Mouse (Mus musculus): ENCODE measurements around the gene Slc25a44. TPM values are rescaled to one million over a fixed set of nuclear protein-coding genes. Genes with fewer than 3 reads are reported as not detected.
A peak's percentile ranks its signal among the peaks of the same experiment; 100 is the strongest.

The Slc25a44 gene
- polyA plus RNA-seq, 1 experiment = 44.8 TPM

GRCm38 (mm10) chr3:88455588-88456264 lies 30.8 kb upstream of the Slc25a44 start:
- WGBS = 25% methylated on average over 18 of the region's 18 CpGs
- H3K36me3 ChIP-seq (ENCODE audit: control insufficient read depth, insufficient read depth, low read length) = peaks cover 32% of the 10 kb centered on the region
- peak overlapping the region; percentile 98 for H3K27ac ChIP-seq (ENCODE audit: insufficient read depth, low read depth, low read length)
- peaks cover 38% of the 10 kb centered on the region for H3K4me1 ChIP-seq (ENCODE audit: control insufficient read depth, insufficient read depth, insufficient read length, low read length)
- TF ChIP-seq POLR2A (IDR thresholded peaks at IDR 0.05; ENCODE audit: low read depth, low read length) (peak; percentile 24; the same call in 1 of the 2 replicates), CTCF (IDR thresholded peaks at IDR 0.05; ENCODE audit: extremely low read depth, insufficient read length, insufficient replicate concordance, low read depth, low read length) (no peak)
- peak overlapping the region; percentile 73 for H3K4me3 ChIP-seq (ENCODE audit: low read depth, low read length)
- H3K27me3 ChIP-seq (ENCODE audit: control insufficient read depth, insufficient read depth, low read length) = no peaks in the 10 kb centered on the region

- H3K27ac ChIP-seq (ENCODE audit: insufficient read depth, low read depth, low read length) = peak overlapping the region; percentile 98
- TF ChIP-seq CTCF (IDR thresholded peaks at IDR 0.05; ENCODE audit: extremely low read depth, insufficient read length, insufficient replicate concordance, low read depth, low read length) = no peak
- TF ChIP-seq POLR2A (IDR thresholded peaks at IDR 0.05; ENCODE audit: low read depth, low read length) = no peak
- WGBS = 23% methylated on average over 9 of the region's 9 CpGs
These were observed 30.0 kb upstream of the Slc25a44 start for GRCm38 (mm10) chr3:88454762-88455587.

GRCm38 (mm10) chr3:88453986-88454385 lies 29.0 kb upstream of the Slc25a44 start:
- WGBS = 70% methylated on average over 8 of the region's 8 CpGs
- Histone ChIP-seq H3K36me3 (ENCODE audit: control insufficient read depth, insufficient read depth, low read length) (peaks cover 47% of the 10 kb centered on the region), H3K27ac (ENCODE audit: insufficient read depth, low read depth, low read length) (0 out of 2 replicates have a peak overlapping the region, but pooled peaks have one; percentile 98), H3K4me3 (ENCODE audit: low read depth, low read length) (peak overlapping the region; percentile 73), H3K4me1 (ENCODE audit: control insufficient read depth, insufficient read depth, insufficient read length, low read length) (peaks cover 45% of the 10 kb centered on the region), H3K27me3 (ENCODE audit: control insufficient read depth, insufficient read depth, low read length) (no peaks in the 10 kb centered on the region)
- TF ChIP-seq CTCF (IDR thresholded peaks at IDR 0.05; ENCODE audit: extremely low read depth, insufficient read length, insufficient replicate concordance, low read depth, low read length) = no peak
- TF ChIP-seq POLR2A (IDR thresholded peaks at IDR 0.05; ENCODE audit: low read depth, low read length) = no peak

More at GRCm38 (mm10) chr3:88454762-88455587, 30.0 kb upstream of the Slc25a44 start:
- peak overlapping the region; percentile 73 for H3K4me3 ChIP-seq (ENCODE audit: low read depth, low read length)
- peaks cover 39% of the 10 kb centered on the region for H3K4me1 ChIP-seq (ENCODE audit: control insufficient read depth, insufficient read depth, insufficient read length, low read length)
- peaks cover 39% of the 10 kb centered on the region for H3K36me3 ChIP-seq (ENCODE audit: control insufficient read depth, insufficient read depth, low read length)
- no peaks in the 10 kb centered on the region for H3K27me3 ChIP-seq (ENCODE audit: control insufficient read depth, insufficient read depth, low read length)

- Histone ChIP-seq H3K27me3 (ENCODE audit: control insufficient read depth, insufficient read depth, low read length) (no peaks in the 10 kb centered on the region), H3K27ac (ENCODE audit: insufficient read depth, low read depth, low read length) (no peak overlapping the region), H3K36me3 (ENCODE audit: control insufficient read depth, insufficient read depth, low read length) (peaks cover 50% of the 10 kb centered on the region), H3K4me3 (ENCODE audit: low read depth, low read length) (no peak overlapping the region), H3K4me1 (ENCODE audit: control insufficient read depth, insufficient read depth, insufficient read length, low read length) (peaks cover 47% of the 10 kb centered on the region)
- no peak for TF ChIP-seq CTCF (IDR thresholded peaks at IDR 0.05; ENCODE audit: extremely low read depth, insufficient read length, insufficient replicate concordance, low read depth, low read length)
- TF ChIP-seq POLR2A (IDR thresholded peaks at IDR 0.05; ENCODE audit: low read depth, low read length) = no peak
- WGBS = 70% methylated on average over 8 of the region's 8 CpGs
These were observed 28.4 kb upstream of the Slc25a44 start for GRCm38 (mm10) chr3:88453369-88453768.

- peaks cover 53% of the 10 kb centered on the region for H3K4me1 ChIP-seq (ENCODE audit: control insufficient read depth, insufficient read depth, insufficient read length, low read length)
- no peaks in the 10 kb centered on the region for H3K27me3 ChIP-seq (ENCODE audit: control insufficient read depth, insufficient read depth, low read length)
- peaks cover 50% of the 10 kb centered on the region for H3K36me3 ChIP-seq (ENCODE audit: control insufficient read depth, insufficient read depth, low read length)
- 68% methylated on average over 6 of the region's 6 CpGs for WGBS
- no peak overlapping the region for H3K4me3 ChIP-seq (ENCODE audit: low read depth, low read length)
- no peak overlapping the region for H3K27ac ChIP-seq (ENCODE audit: insufficient read depth, low read depth, low read length)
- no peak for TF ChIP-seq POLR2A (IDR thresholded peaks at IDR 0.05; ENCODE audit: low read depth, low read length)
- no peak for TF ChIP-seq CTCF (IDR thresholded peaks at IDR 0.05; ENCODE audit: extremely low read depth, insufficient read length, insufficient replicate concordance, low read depth, low read length)
These were observed 27.8 kb upstream of the Slc25a44 start for GRCm38 (mm10) chr3:88452716-88453115.

- H3K36me3 ChIP-seq (ENCODE audit: control insufficient read depth, insufficient read depth, low read length) = peaks cover 54% of the 10 kb centered on the region
- H3K27ac ChIP-seq (ENCODE audit: insufficient read depth, low read depth, low read length) = no peak overlapping the region
- WGBS = 76% methylated on average over 5 of the region's 5 CpGs
- no peaks in the 10 kb centered on the region for H3K27me3 ChIP-seq (ENCODE audit: control insufficient read depth, insufficient read depth, low read length)
- no peak for TF ChIP-seq CTCF (IDR thresholded peaks at IDR 0.05; ENCODE audit: extremely low read depth, insufficient read length, insufficient replicate concordance, low read depth, low read length)
- no peak for TF ChIP-seq POLR2A (IDR thresholded peaks at IDR 0.05; ENCODE audit: low read depth, low read length)
- H3K4me1 ChIP-seq (ENCODE audit: control insufficient read depth, insufficient read depth, insufficient read length, low read length) = peaks cover 54% of the 10 kb centered on the region
- no peak overlapping the region for H3K4me3 ChIP-seq (ENCODE audit: low read depth, low read length)
These were observed 27.3 kb upstream of the Slc25a44 start for GRCm38 (mm10) chr3:88452246-88452645.

Measured in small intestine, adult 2 months (tissue).